Mouse (Mus musculus): ENCODE results near the gene 2410002F23Rik.
"Not testable (repeated sequence)": the region's sequence is repeated elsewhere in the genome, so short reads cannot be mapped to it uniquely, and the experiment has no call there.

- not testable (repeated sequence) for TF ChIP-seq EP300, CTCF (IDR thresholded peaks at IDR 0.05)
Observed at GRCm38 (mm10) chr7:44207135-44207534, 39.4 kb upstream of the 2410002F23Rik start, which contains the start of gene Klk1b4.
